In genomic region chr4:55711500-55712341, GRCm38 (mm10) we compare ENCODE assay signal across 11 mouse cellular contexts.
DNase-seq lines count a peak whose midpoint lies in the region; ATAC-seq and TF ChIP-seq lines count a peak whose summit lies in the region.
"Had no signal": no experiment of that assay in that cellular context is flagged by ENCODE, and none has a peak within 500 bp of the region (broad histone marks: within the 10 kb centered on the region; RNA-seq: fewer than 3 reads in every experiment).

No protein-coding gene starts in this region.

- WGBS in lung, embryonic 15.5 days: 38% methylated on average over 13 of the region's 13 CpGs
- 32% methylated on average over 13 of the region's 13 CpGs for WGBS in hindbrain, postnatal 0 days
- 44% methylated on average over 13 of the region's 13 CpGs for WGBS in neural tube, embryonic 13.5 days

- H3K27ac ChIP-seq in lung, embryonic 15.5 days: no peak overlapping the region
- no peak overlapping the region for H3K27ac ChIP-seq in hindbrain, postnatal 0 days
- no peak overlapping the region for H3K27ac ChIP-seq in neural tube, embryonic 13.5 days (replicated peaks)
- H3K27ac ChIP-seq: embryonic facial prominence, embryonic 13.5 days; limb, embryonic 13.5 days had no signal

- peak; percentile 85 for ATAC-seq in lung, embryonic 15.5 days (ENCODE audit: borderline replicate concordance, extremely low read depth, low FRiP score, low TSS enrichment)
- ATAC-seq in hindbrain, postnatal 0 days: peak; percentile 75
- ATAC-seq in neural tube, embryonic 13.5 days (ENCODE audit: low read depth): peak; percentile 76

- no peak overlapping the region for H3K9ac ChIP-seq in lung, embryonic 15.5 days
- H3K9ac ChIP-seq in hindbrain, postnatal 0 days (replicated peaks; ENCODE audit: low read length): no peak overlapping the region
- no peak overlapping the region for H3K9ac ChIP-seq in neural tube, embryonic 13.5 days
- H3K9ac ChIP-seq: embryonic facial prominence, embryonic 13.5 days; limb, embryonic 13.5 days had no signal

- peaks cover 10% of the 10 kb centered on the region; the same call in 1 of the 2 replicates for H3K27me3 ChIP-seq in lung, embryonic 15.5 days
- H3K27me3 ChIP-seq in hindbrain, postnatal 0 days (ENCODE audit: insufficient read depth, low read length): no peaks in the 10 kb centered on the region
- H3K27me3 ChIP-seq in neural tube, embryonic 13.5 days: no peaks in the 10 kb centered on the region
- H3K27me3 ChIP-seq: embryonic facial prominence, embryonic 13.5 days; limb, embryonic 13.5 days had no signal

- peak; percentile 76 to 80 for DNase-seq in cerebellum, postnatal 10 days
- no peak for DNase-seq in cerebellum, adult 8-10 months
- no peak for DNase-seq in lung, postnatal 36 days
- peak; percentile 63 for DNase-seq in hindbrain, postnatal 0 days (ENCODE audit: low spot score)
- DNase-seq in spleen, postnatal 10 days (ENCODE audit: low spot score in 2 of 2): no peak
- DNase-seq in urinary bladder, postnatal 4 days (ENCODE audit: low spot score in 2 of 2): no peak
- DNase-seq: gastrocnemius, postnatal 25 days had no signal

- H3K4me3 ChIP-seq in lung, embryonic 15.5 days: no peak overlapping the region
- no peak overlapping the region for H3K4me3 ChIP-seq in hindbrain, postnatal 0 days (ENCODE audit: low read length)
- no peak overlapping the region for H3K4me3 ChIP-seq in neural tube, embryonic 13.5 days
- H3K4me3 ChIP-seq: embryonic facial prominence, embryonic 13.5 days; limb, embryonic 13.5 days had no signal

- TF ChIP-seq CTCF in hindbrain, postnatal 0 days (IDR thresholded peaks at IDR 0.05; ENCODE audit: low read depth): no peak

- peaks cover 21% of the 10 kb centered on the region for H3K4me1 ChIP-seq in lung, embryonic 15.5 days
- 0 out of 2 replicates have a peak, but pooled peaks cover 3% of the 10 kb centered on the region for H3K4me1 ChIP-seq in hindbrain, postnatal 0 days (ENCODE audit: insufficient read depth, low read length)
- H3K4me1 ChIP-seq in neural tube, embryonic 13.5 days (replicated peaks): peaks cover 12% of the 10 kb centered on the region
- H3K4me1 ChIP-seq: limb, embryonic 13.5 days had no signal

- H3K9me3 ChIP-seq in lung, embryonic 15.5 days: no peaks in the 10 kb centered on the region
- H3K9me3 ChIP-seq in hindbrain, postnatal 0 days (ENCODE audit: low read length): no peaks in the 10 kb centered on the region
- H3K9me3 ChIP-seq in neural tube, embryonic 13.5 days: no peaks in the 10 kb centered on the region
- H3K9me3 ChIP-seq: embryonic facial prominence, embryonic 13.5 days; limb, embryonic 13.5 days had no signal

- no peaks in the 10 kb centered on the region for H3K36me3 ChIP-seq in lung, embryonic 15.5 days
- no peaks in the 10 kb centered on the region for H3K36me3 ChIP-seq in hindbrain, postnatal 0 days (ENCODE audit: insufficient read depth, low read length)
- H3K36me3 ChIP-seq in neural tube, embryonic 13.5 days: no peaks in the 10 kb centered on the region
- H3K36me3 ChIP-seq: embryonic facial prominence, embryonic 13.5 days; limb, embryonic 13.5 days had no signal

- no peak overlapping the region; the same call in 1 of the 2 replicates for H3K4me2 ChIP-seq in lung, embryonic 15.5 days
- no peak overlapping the region for H3K4me2 ChIP-seq in hindbrain, postnatal 0 days (ENCODE audit: low read depth, low read length)
- no peak overlapping the region for H3K4me2 ChIP-seq in neural tube, embryonic 13.5 days
- H3K4me2 ChIP-seq: embryonic facial prominence, embryonic 13.5 days; limb, embryonic 13.5 days had no signal

Comparison
In these comparisons a context has a peak if more than half of its experiments do, and no peak if none do; other contexts are left out.
1. DNase-seq: peak in cerebellum, postnatal 10 days (2 of 2) and hindbrain, postnatal 0 days (single experiment); none in cerebellum, adult 8-10 months (single experiment), lung, postnatal 36 days (single experiment), spleen, postnatal 10 days (0 of 2) and urinary bladder, postnatal 4 days (0 of 2).
2. Peak in every context shown above with its lines, with median percentiles within 50 percentile points of each other: ATAC-seq.